Mouse (Mus musculus): ENCODE results near the gene Fancc. TPM values are rescaled to one million over a fixed set of nuclear protein-coding genes. Genes with fewer than 3 reads are reported as not detected.

Gene Fancc
- polyA plus RNA-seq, 1 experiment from 2014 or later = 12.8 TPM

- DNase-seq (ENCODE audit: low spot score) = no peak
- Histone ChIP-seq H3K4me1 (ENCODE audit: control insufficient read depth, insufficient read depth, low read length) (no peaks in the 10 kb centered on the region), H3K9me3 (replicated peaks; ENCODE audit: control insufficient read depth, low read length) (no peaks in the 10 kb centered on the region), H3K4me2 (ENCODE audit: low read length) (no peak overlapping the region), H3K9ac (ENCODE audit: low read length) (no peak overlapping the region), H3K27me3 (replicated peaks; ENCODE audit: control insufficient read depth, insufficient read depth, low read length) (no peaks in the 10 kb centered on the region), H3K4me3 (ENCODE audit: low read depth, low read length) (no peak overlapping the region), H3K36me3 (ENCODE audit: control insufficient read depth, insufficient read depth, low read length) (peaks cover 29% of the 10 kb centered on the region), H3K27ac (ENCODE audit: low read depth, low read length) (no peak overlapping the region)
- ATAC-seq = no peak
- WGBS = 83% methylated on average over 16 of the region's 16 CpGs
Measured at GRCm38 (mm10) chr13:63305160-63306011, 191.7 kb downstream of the Fancc start.

- no peak for DNase-seq (ENCODE audit: low spot score)
- Histone ChIP-seq H3K4me3 (ENCODE audit: low read depth, low read length) (no peak overlapping the region), H3K27ac (ENCODE audit: low read depth, low read length) (no peak overlapping the region), H3K9ac (ENCODE audit: low read length) (no peak overlapping the region), H3K4me2 (ENCODE audit: low read length) (no peak overlapping the region), H3K4me1 (ENCODE audit: control insufficient read depth, insufficient read depth, low read length) (no peaks in the 10 kb centered on the region), H3K27me3 (replicated peaks; ENCODE audit: control insufficient read depth, insufficient read depth, low read length) (no peaks in the 10 kb centered on the region), H3K36me3 (ENCODE audit: control insufficient read depth, insufficient read depth, low read length) (peaks cover 35% of the 10 kb centered on the region), H3K9me3 (replicated peaks; ENCODE audit: control insufficient read depth, low read length) (no peaks in the 10 kb centered on the region)
- 56% methylated on average over 3 of the region's 3 CpGs for WGBS
- no peak for ATAC-seq
Measured at GRCm38 (mm10) chr13:63304799-63305159, 192.3 kb downstream of the Fancc start.

- Histone ChIP-seq H3K9ac (ENCODE audit: low read length) (no peak overlapping the region), H3K36me3 (ENCODE audit: control insufficient read depth, insufficient read depth, low read length) (peaks cover 35% of the 10 kb centered on the region), H3K4me2 (ENCODE audit: low read length) (no peak overlapping the region), H3K27ac (ENCODE audit: low read depth, low read length) (no peak overlapping the region), H3K4me3 (ENCODE audit: low read depth, low read length) (no peak overlapping the region), H3K9me3 (replicated peaks; ENCODE audit: control insufficient read depth, low read length) (no peaks in the 10 kb centered on the region), H3K4me1 (ENCODE audit: control insufficient read depth, insufficient read depth, low read length) (no peaks in the 10 kb centered on the region), H3K27me3 (replicated peaks; ENCODE audit: control insufficient read depth, insufficient read depth, low read length) (no peaks in the 10 kb centered on the region)
- 74% methylated on average over 6 of the region's 6 CpGs for WGBS
- ATAC-seq (no peak), DNase-seq (ENCODE audit: low spot score) (no peak)
Measured at GRCm38 (mm10) chr13:63304124-63304792, 192.8 kb downstream of the Fancc start.

GRCm38 (mm10) chr13:63302381-63302780, 194.7 kb downstream of the Fancc start:
- Histone ChIP-seq H3K4me3 (ENCODE audit: low read depth, low read length) (no peak overlapping the region), H3K9ac (ENCODE audit: low read length) (no peak overlapping the region), H3K4me1 (ENCODE audit: control insufficient read depth, insufficient read depth, low read length) (no peaks in the 10 kb centered on the region), H3K27me3 (replicated peaks; ENCODE audit: control insufficient read depth, insufficient read depth, low read length) (no peaks in the 10 kb centered on the region), H3K27ac (ENCODE audit: low read depth, low read length) (no peak overlapping the region), H3K4me2 (ENCODE audit: low read length) (no peak overlapping the region), H3K9me3 (replicated peaks; ENCODE audit: control insufficient read depth, low read length) (no peaks in the 10 kb centered on the region), H3K36me3 (ENCODE audit: control insufficient read depth, insufficient read depth, low read length) (peaks cover 45% of the 10 kb centered on the region)
- WGBS = 94% methylated on average over 5 of the region's 5 CpGs
- no peak for ATAC-seq
- no peak for DNase-seq (ENCODE audit: low spot score)

- Histone ChIP-seq H3K27ac (ENCODE audit: low read depth, low read length) (no peak overlapping the region), H3K4me3 (ENCODE audit: low read depth, low read length) (no peak overlapping the region), H3K9me3 (replicated peaks; ENCODE audit: control insufficient read depth, low read length) (no peaks in the 10 kb centered on the region), H3K36me3 (ENCODE audit: control insufficient read depth, insufficient read depth, low read length) (peaks cover 50% of the 10 kb centered on the region), H3K9ac (ENCODE audit: low read length) (no peak overlapping the region), H3K27me3 (replicated peaks; ENCODE audit: control insufficient read depth, insufficient read depth, low read length) (no peaks in the 10 kb centered on the region), H3K4me2 (ENCODE audit: low read length) (no peak overlapping the region), H3K4me1 (ENCODE audit: control insufficient read depth, insufficient read depth, low read length) (no peaks in the 10 kb centered on the region)
- WGBS = 52% methylated on average over 3 of the region's 3 CpGs
- ATAC-seq (0 out of 2 replicates have a peak, but pooled peaks have one; percentile 12), DNase-seq (ENCODE audit: low spot score) (no peak)
Measured at GRCm38 (mm10) chr13:63301764-63302209, 195.3 kb downstream of the Fancc start.

- H3K4me2 ChIP-seq (ENCODE audit: low read length) = no peak overlapping the region
- 78% methylated on average over 7 of the region's 7 CpGs for WGBS
- no peak for DNase-seq (ENCODE audit: low spot score)
- H3K36me3 ChIP-seq (ENCODE audit: control insufficient read depth, insufficient read depth, low read length) = peaks cover 54% of the 10 kb centered on the region
- H3K9me3 ChIP-seq (replicated peaks; ENCODE audit: control insufficient read depth, low read length) = no peaks in the 10 kb centered on the region
- H3K9ac ChIP-seq (ENCODE audit: low read length) = no peak overlapping the region
- no peaks in the 10 kb centered on the region for H3K4me1 ChIP-seq (ENCODE audit: control insufficient read depth, insufficient read depth, low read length)
- ATAC-seq = no peak
- H3K27ac ChIP-seq (ENCODE audit: low read depth, low read length) = no peak overlapping the region
- H3K27me3 ChIP-seq (replicated peaks; ENCODE audit: control insufficient read depth, insufficient read depth, low read length) = no peaks in the 10 kb centered on the region
- H3K4me3 ChIP-seq (ENCODE audit: low read depth, low read length) = no peak overlapping the region
Measured at GRCm38 (mm10) chr13:63300929-63301328, 196.1 kb downstream of the Fancc start.

- DNase-seq (ENCODE audit: low spot score) (no peak), ATAC-seq (no peak)
- Histone ChIP-seq H3K27me3 (replicated peaks; ENCODE audit: control insufficient read depth, insufficient read depth, low read length) (no peaks in the 10 kb centered on the region), H3K9me3 (replicated peaks; ENCODE audit: control insufficient read depth, low read length) (no peaks in the 10 kb centered on the region), H3K9ac (ENCODE audit: low read length) (no peak overlapping the region), H3K27ac (ENCODE audit: low read depth, low read length) (no peak overlapping the region), H3K36me3 (ENCODE audit: control insufficient read depth, insufficient read depth, low read length) (peaks cover 52% of the 10 kb centered on the region), H3K4me3 (ENCODE audit: low read depth, low read length) (no peak overlapping the region), H3K4me1 (ENCODE audit: control insufficient read depth, insufficient read depth, low read length) (peaks cover 6% of the 10 kb centered on the region), H3K4me2 (ENCODE audit: low read length) (no peak overlapping the region)
- WGBS = 92% methylated on average over 5 of the region's 5 CpGs
Measured at GRCm38 (mm10) chr13:63298931-63299330, 198.1 kb downstream of the Fancc start.

- Histone ChIP-seq H3K36me3 (ENCODE audit: control insufficient read depth, insufficient read depth, low read length) (peaks cover 43% of the 10 kb centered on the region), H3K4me1 (ENCODE audit: control insufficient read depth, insufficient read depth, low read length) (peaks cover 7% of the 10 kb centered on the region), H3K27me3 (replicated peaks; ENCODE audit: control insufficient read depth, insufficient read depth, low read length) (no peaks in the 10 kb centered on the region), H3K27ac (ENCODE audit: low read depth, low read length) (no peak overlapping the region), H3K9me3 (replicated peaks; ENCODE audit: control insufficient read depth, low read length) (no peaks in the 10 kb centered on the region), H3K4me2 (ENCODE audit: low read length) (no peak overlapping the region), H3K9ac (ENCODE audit: low read length) (no peak overlapping the region), H3K4me3 (ENCODE audit: low read depth, low read length) (no peak overlapping the region)
- DNase-seq (ENCODE audit: low spot score) (no peak), ATAC-seq (no peak)
- WGBS = 90% methylated on average over 3 of the region's 3 CpGs
Measured at GRCm38 (mm10) chr13:63297933-63298332, 199.1 kb downstream of the Fancc start.

- DNase-seq (ENCODE audit: low spot score) = no peak
- Histone ChIP-seq H3K4me1 (ENCODE audit: control insufficient read depth, insufficient read depth, low read length) (peaks cover 7% of the 10 kb centered on the region), H3K4me3 (ENCODE audit: low read depth, low read length) (no peak overlapping the region), H3K27me3 (replicated peaks; ENCODE audit: control insufficient read depth, insufficient read depth, low read length) (no peaks in the 10 kb centered on the region), H3K9me3 (replicated peaks; ENCODE audit: control insufficient read depth, low read length) (no peaks in the 10 kb centered on the region), H3K9ac (ENCODE audit: low read length) (no peak overlapping the region), H3K27ac (ENCODE audit: low read depth, low read length) (no peak overlapping the region), H3K36me3 (ENCODE audit: control insufficient read depth, insufficient read depth, low read length) (peaks cover 35% of the 10 kb centered on the region), H3K4me2 (ENCODE audit: low read length) (no peak overlapping the region)
- ATAC-seq = no peak
- WGBS = 100% methylated on average over 2 of the region's 2 CpGs
Measured at GRCm38 (mm10) chr13:63297003-63297402, 200.1 kb downstream of the Fancc start.

Measured in forebrain, embryonic 14.5 days (tissue).